Mouse (Mus musculus) right cerebral cortex, postnatal 14 days (tissue): ENCODE data around the gene Il7r.
"Not testable (repeated sequence)": the region's sequence is repeated elsewhere in the genome, so short reads cannot be mapped to it uniquely, and the experiment has no call there.

ENCODE experiments used
- DNase-seq: peaks from one replicate; pipeline ENCODE4 v3.0.0; 2022

The Il7r gene

GRCm38 (mm10) chr15:9530076-9530475, at the start of gene Il7r:
Il7r (minus strand) TSS chr15:9530176.
- DNase-seq: no peak

DNA sequence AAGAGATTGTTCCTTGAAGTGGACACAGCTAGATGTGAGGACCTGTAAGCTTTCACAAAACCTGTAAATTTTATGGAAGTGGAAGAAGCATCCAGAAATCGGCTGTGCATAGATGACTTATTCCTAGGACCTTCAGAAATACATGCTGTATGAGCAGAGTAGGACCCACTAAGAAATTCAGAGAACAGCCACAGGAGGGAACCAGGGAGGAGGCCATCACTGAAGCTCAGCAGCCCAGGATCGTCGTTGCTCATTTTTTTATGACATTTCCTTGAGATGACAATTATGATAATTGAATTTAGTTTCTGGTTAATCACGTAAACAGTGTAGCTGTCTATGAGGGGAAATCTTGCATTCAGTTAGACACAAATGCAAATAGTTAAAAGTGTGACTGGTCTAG, 47.3 kb upstream of the Il7r start:
- DNase-seq: no peak

- DNase-seq: no peak
Measured at GRCm38 (mm10) chr15:9574796-9575195, 44.8 kb upstream of the Il7r start.

- DNase-seq: no peak
Measured at GRCm38 (mm10) chr15:9573361-9573760, 43.4 kb upstream of the Il7r start.

DNA sequence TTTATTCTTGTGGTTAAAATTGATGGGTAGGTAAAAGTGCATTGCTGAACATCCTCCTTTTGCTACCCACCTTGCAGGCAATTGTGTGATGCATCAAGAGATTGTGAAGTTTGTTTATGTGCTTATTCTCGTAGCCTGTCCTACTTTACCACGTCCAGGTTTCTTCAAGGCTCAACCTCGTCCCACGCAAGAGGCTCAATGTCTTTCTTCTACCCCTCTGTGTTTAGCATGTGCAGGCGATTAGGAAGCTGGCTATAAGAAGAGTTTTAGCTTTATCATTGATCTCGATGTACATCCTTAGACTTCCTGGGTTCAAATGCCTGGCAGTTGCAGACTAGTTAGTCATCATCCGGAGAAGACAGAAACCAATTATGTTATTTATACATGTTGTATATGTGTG, 42.7 kb upstream of the Il7r start:
- no peak for DNase-seq

- no peak for DNase-seq
Measured at GRCm38 (mm10) chr15:9571896-9572295, 41.9 kb upstream of the Il7r start.

DNA sequence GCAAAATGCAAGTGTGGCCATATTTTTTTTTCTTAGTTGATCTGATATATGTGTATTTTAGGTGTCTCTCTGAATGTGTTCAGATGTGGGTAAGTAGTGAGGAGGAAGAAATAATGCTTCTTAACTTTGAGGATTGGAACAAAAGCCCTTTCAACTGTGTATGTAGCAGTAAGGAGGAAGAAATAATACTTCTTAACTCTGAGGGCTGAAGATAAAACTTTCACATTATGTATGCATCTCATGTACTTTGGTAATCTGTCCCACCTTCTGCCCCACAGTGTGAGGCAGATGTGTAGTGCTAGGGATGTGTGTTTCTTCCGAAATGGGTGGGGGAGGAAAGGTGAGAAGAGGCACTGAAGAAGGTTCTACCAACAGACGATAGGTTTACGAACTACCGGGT, 37.3 kb upstream of the Il7r start:
- DNase-seq: no peak

DNA sequence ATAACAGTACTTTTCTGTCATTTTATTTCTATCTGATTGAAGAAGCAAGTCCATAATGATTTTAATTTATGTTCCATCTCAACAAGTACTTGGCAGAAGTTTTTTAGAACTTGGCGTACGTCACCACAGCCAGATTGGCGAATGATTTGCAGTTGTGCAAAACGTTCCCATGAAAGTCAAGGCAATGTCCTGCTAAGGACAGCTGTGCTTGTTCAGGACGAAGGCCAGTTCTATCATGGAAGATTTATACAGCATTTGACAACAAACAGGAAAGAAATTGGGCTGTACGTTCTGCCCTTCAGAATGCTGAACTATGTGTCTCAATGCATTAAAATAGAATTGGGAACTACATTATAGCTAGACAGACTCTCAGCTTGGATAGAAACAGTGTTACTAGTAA, 35.4 kb upstream of the Il7r start:
- DNase-seq: no peak

- no peak for DNase-seq
Measured at GRCm38 (mm10) chr15:9564156-9564555, 34.2 kb upstream of the Il7r start.

GRCm38 (mm10) chr15:9557264-9557663, 27.3 kb upstream of the Il7r start:
- not testable (repeated sequence) for DNase-seq

DNA sequence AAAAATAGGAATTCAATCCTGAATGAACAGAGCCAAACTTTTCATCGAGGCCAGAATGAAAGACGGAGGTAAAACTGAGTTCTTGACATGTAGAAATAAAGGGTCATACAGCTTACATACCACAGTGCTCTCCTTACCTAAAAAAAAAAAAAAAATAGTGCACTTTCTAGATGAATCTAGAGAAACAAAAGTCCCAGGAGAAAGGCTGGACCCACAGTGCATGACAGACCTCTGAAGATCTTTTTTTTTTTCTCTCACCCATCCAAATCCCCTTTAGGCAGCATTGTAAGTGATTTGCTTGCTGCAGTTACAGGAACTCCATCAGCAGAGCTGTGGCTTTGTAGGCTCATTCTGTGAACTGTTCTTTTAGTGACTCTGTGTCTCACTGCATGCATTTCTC, 19.0 kb upstream of the Il7r start:
- no peak for DNase-seq

DNA sequence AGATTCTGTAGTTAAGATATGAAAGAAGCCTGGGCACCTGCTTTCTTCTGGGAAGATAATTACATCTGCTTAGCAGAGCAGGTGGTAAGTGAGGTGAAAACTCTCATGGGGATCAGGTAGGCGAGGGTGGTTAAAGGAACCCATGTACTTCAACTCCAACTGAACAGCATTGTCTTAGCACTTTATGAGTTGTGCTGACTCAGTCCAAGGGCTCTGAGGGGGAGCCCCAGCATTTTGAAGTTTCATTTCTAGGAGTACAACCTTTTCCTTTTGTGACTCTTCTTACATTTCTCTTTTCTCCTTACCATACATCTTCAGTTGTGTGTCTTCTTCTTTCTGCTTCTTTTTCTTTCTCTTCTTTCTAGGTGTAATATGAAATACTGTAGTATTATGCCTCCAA, 5.2 kb upstream of the Il7r start:
- DNase-seq: no peak

GRCm38 (mm10) chr15:9533356-9533902, 3.5 kb upstream of the Il7r start:
- DNase-seq: no peak

GRCm38 (mm10) chr15:9529646-9530045, 330 bp downstream of the Il7r start:
- DNase-seq: no peak

DNA sequence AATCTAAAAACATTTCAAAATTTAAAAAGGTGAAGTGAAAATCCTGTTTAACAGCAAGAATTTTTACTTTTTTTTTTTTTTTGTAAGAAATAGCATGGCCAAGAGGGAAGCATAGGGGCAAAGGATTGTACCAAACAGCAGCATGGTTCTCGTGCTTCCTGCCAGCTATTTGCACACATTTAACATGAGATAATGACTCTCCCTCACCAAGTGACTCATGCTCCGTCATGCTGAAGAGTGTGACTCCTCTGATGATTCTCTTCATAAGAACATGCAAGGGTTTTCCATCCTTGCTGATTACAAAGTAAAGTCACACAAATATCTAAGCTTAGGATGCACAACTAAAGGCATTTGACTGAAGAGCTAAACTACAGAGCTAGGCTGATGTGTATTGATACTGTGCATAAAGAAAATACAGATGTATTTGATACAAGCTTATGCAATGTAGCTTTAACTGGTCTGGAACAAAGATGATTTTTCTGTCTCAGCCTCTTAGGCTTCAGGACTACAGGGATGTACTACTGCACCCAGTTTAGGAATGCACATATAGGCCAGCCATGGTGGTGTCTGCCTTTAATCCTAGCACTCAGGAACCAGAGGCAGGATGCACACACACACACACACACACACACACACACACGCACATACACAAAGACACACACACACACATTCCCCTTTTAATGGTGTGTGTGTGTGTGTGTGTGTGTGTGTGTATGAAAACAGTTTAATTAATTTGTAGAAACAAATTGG, 1.6 kb downstream of the Il7r start:
- DNase-seq: no peak

DNA sequence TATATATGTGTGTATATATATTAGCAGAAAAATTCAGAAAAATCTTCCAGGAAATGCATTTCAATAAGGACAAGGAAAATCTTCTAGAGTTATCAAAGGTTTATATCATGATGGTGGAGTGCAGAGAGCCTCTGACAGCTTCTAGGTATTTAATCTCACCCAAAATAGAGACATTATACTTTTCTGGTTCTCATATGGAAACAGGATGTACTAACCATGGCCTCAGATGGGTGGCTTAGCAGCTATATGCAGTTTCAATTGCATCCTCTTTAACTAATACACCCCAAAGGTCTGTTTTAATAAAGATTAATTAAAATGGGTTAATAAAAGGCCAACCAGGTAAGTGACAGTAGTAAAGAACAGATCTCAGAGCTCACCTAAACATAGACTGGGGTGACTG, 3.6 kb downstream of the Il7r start:
- no peak for DNase-seq

- no peak for DNase-seq
Measured at GRCm38 (mm10) chr15:9524907-9525306, 5.1 kb downstream of the Il7r start.

GRCm38 (mm10) chr15:9523956-9524355, 6.0 kb downstream of the Il7r start:
- DNase-seq: no peak

DNA sequence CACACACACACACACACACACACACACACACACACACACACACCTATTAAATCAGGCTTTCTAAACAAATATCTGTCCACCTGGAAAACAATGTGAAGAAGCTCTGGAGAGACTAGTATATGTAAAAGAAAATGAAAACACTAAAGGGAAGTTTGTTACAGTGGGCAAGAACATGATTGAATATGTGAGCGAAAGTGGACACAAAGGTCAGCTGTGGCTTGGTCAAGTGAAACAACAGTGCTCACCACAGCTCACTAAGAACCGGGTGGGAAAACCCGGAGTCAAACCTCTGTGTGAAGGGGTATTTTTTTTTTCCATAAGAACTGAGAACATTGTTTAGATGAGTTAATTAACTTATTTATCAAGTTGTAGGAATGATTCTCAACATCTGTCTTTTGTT, 6.9 kb downstream of the Il7r start:
- DNase-seq: no peak

- DNase-seq: no peak
Measured at GRCm38 (mm10) chr15:9492077-9492476, 37.9 kb downstream of the Il7r start.

GRCm38 (mm10) chr15:9489417-9490118, 40.4 kb downstream of the Il7r start:
- DNase-seq: no peak

DNA sequence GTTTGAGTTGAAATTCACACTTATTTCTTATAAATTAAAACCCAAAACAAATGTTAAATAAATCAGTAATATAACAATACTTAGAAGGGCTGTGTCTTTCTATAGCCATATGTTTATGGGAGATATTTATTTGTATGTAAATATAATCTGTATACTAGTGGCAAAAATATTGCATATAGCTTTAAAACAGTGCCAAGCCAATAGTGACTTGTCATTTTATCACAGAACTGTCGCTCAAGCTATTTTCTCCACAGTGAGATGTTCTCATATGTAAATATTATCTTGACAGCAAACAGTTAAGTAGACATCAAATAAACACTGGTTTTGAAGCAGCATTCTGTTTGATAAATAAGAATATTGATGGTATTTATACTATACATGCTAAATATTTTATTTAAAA, 56.8 kb downstream of the Il7r start:
- DNase-seq: no peak

DNA sequence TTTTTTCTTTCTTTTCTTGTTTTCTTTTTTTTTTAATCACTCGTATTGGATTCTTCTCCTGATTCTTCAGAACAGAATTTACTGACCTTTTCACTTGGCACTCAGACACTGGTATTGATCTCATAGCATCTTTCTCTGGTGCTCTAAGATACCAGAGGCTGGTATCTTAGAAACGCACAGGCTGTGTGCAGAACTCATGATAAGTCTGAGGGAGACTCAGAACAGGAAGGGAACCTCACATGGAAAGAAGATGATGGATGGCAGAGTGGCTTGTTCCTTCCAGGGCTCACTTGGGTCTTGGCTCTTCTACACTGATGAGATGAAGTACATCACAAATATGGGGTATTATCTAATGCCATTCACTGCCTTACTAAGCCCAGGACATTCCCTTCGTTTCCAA, 57.4 kb downstream of the Il7r start:
- no peak for DNase-seq

DNA sequence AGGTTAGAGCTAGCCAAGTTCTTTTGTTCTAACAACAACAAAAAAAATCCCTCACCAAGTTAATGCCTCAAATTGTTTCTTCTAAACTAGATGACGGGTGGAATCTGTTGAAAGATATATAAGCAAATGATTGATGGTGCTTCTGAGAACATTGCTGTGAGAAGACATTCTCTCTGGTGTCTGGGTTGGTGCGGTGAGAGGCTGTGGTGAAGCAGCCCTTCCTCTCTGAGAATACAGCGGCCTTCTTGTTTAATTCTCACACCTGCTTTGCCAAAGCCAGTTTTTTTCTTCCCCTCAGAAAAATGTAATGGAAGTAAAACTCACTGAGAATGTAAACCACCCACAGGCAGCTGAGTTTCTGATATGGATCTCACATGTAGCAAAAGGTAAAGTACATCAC, 57.8 kb downstream of the Il7r start:
- DNase-seq: no peak
